Mouse (Mus musculus) gastrocnemius, adult 2 months (tissue): Measurements from ENCODE around the gene Fgfr2. TPM values are rescaled to one million over a fixed set of nuclear protein-coding genes. Genes with fewer than 3 reads are reported as not detected.

ENCODE experiments used
- DNase-seq: peaks from one replicate; pipeline ENCODE4 v3.0.0; 2022
- H3K27ac ChIP-seq: fragments of 200-600 bp; 2 replicates; pipeline ENCODE4 v1.8.1; 2022; ENCODE audit warnings: mild to moderate bottlenecking
- H3K4me3 ChIP-seq: fragments of 200-600 bp; 2 replicates; pipeline ENCODE4 v1.8.1; 2022; ENCODE audit warnings: mild to moderate bottlenecking, moderate library complexity
- CTCF ChIP-seq: fragments of 200-600 bp; IDR thresholded peaks from 2 replicates; pipeline ENCODE4 v1.8.1; 2022; ENCODE audit warnings: antibody characterized with exemption, mild to moderate bottlenecking, moderate library complexity
- intact Hi-C: fragments of 180-260 bp; cut with DNase I; formaldehyde crosslinking; loops from one replicate; pipeline ENCODE4 v1.15.1; 2025
- total RNA-seq, 2 experiments: library from RNA; stranded (reverse); gene quantifications; 2 replicates each; pipeline ENCODE4 v1.2.3; 2021

Fgfr2 gene
- total RNA-seq, 2 experiments from 2014 or later = 0.15 to 0.33 TPM

- Histone ChIP-seq H3K4me3 (peak overlapping the region; percentile 85), H3K27ac (peak overlapping the region; percentile 98)
- DNase-seq = peak; percentile 85
- TF ChIP-seq CTCF = no peak
- intact Hi-C loops = loop anchor here (2.0 to 10.0 kb wide), 5 partner anchors 33 to 236 kb away; partner anchors contain the start of genes Eef1akmt2 and Oat
These were observed 312.8 kb downstream of the Fgfr2 start for GRCm38 (mm10) chr7:132810368-132810767.

GRCm38 (mm10) chr7:132809721-132810120 lies 313.4 kb downstream of the Fgfr2 start:
- Histone ChIP-seq H3K27ac (peak overlapping the region; percentile 98), H3K4me3 (peak overlapping the region; percentile 35)
- intact Hi-C loops = loop anchor here (2.0 to 10.0 kb wide), 6 partner anchors 32 to 235 kb away; partner anchors contain the start of genes Eef1akmt2 and Oat
- no peak for TF ChIP-seq CTCF
- no peak for DNase-seq

- intact Hi-C loops = loop anchor here (5.0 kb wide), 1 partner anchor 42 kb away; no protein-coding TSS in a partner anchor
- peak; percentile 76 for DNase-seq
- 0 out of 2 replicates have a peak, but pooled peaks have one; percentile 1 for TF ChIP-seq CTCF
- peak overlapping the region; percentile 98 for H3K27ac ChIP-seq
- H3K4me3 ChIP-seq = peak overlapping the region; percentile 35
These were observed 314.1 kb downstream of the Fgfr2 start for GRCm38 (mm10) chr7:132808841-132809682.

- DNase-seq = peak; percentile 84
- intact Hi-C loops = loop anchor here (5.0 kb wide), 1 partner anchor 41 kb away; no protein-coding TSS in a partner anchor
- no peak for TF ChIP-seq CTCF
- peak overlapping the region; percentile 35 for H3K4me3 ChIP-seq
- peak overlapping the region; percentile 98 for H3K27ac ChIP-seq
These were observed 314.9 kb downstream of the Fgfr2 start for GRCm38 (mm10) chr7:132808051-132808796.

GRCm38 (mm10) chr7:132806926-132807857 lies 316.0 kb downstream of the Fgfr2 start:
- H3K27ac ChIP-seq = peak overlapping the region; percentile 98
- no peak for TF ChIP-seq CTCF
- DNase-seq = peak; percentile 75
- peak overlapping the region; percentile 43 for H3K4me3 ChIP-seq
- intact Hi-C loops = loop anchor here (5.0 kb wide), 1 partner anchor 40 kb away; no protein-coding TSS in a partner anchor

- H3K4me3 ChIP-seq = peak overlapping the region; percentile 43
- DNase-seq = peak; percentile 81
- TF ChIP-seq CTCF = no peak
- intact Hi-C loops = loop anchor here (5.0 kb wide), 1 partner anchor 39 kb away; no protein-coding TSS in a partner anchor
- peak overlapping the region; percentile 98 for H3K27ac ChIP-seq
These were observed 316.9 kb downstream of the Fgfr2 start for GRCm38 (mm10) chr7:132806286-132806685.

GRCm38 (mm10) chr7:132804951-132805350 lies 318.2 kb downstream of the Fgfr2 start:
- intact Hi-C loops = loop anchor here (5.0 kb wide), 1 partner anchor 38 kb away; no protein-coding TSS in a partner anchor
- Histone ChIP-seq H3K27ac (peak overlapping the region; percentile 98), H3K4me3 (no peak overlapping the region; the same call in 1 of the 2 replicates)
- TF ChIP-seq CTCF = no peak
- no peak for DNase-seq

- H3K4me3 ChIP-seq = no peak overlapping the region
- no peak for TF ChIP-seq CTCF
- H3K27ac ChIP-seq = peak overlapping the region; percentile 98
- peak; percentile 35 for DNase-seq
- intact Hi-C loops = no loop called here
These were observed 318.7 kb downstream of the Fgfr2 start for GRCm38 (mm10) chr7:132804461-132804860.

GRCm38 (mm10) chr7:132803962-132804361 lies 319.2 kb downstream of the Fgfr2 start:
- no peak for TF ChIP-seq CTCF
- DNase-seq = peak; percentile 53
- Histone ChIP-seq H3K27ac (peak overlapping the region; percentile 98), H3K4me3 (no peak overlapping the region; the same call in 1 of the 2 replicates)
- intact Hi-C loops = no loop called here

GRCm38 (mm10) chr7:132803336-132803735 lies 319.8 kb downstream of the Fgfr2 start:
- intact Hi-C loops = no loop called here
- no peak for DNase-seq
- H3K4me3 ChIP-seq = no peak overlapping the region
- peak overlapping the region; percentile 98 for H3K27ac ChIP-seq
- TF ChIP-seq CTCF = no peak

GRCm38 (mm10) chr7:132802691-132803090 lies 320.5 kb downstream of the Fgfr2 start:
- no peak for TF ChIP-seq CTCF
- Histone ChIP-seq H3K4me3 (no peak overlapping the region), H3K27ac (peak overlapping the region; percentile 98)
- DNase-seq = peak; percentile 50
- intact Hi-C loops = no loop called here

GRCm38 (mm10) chr7:132802066-132802465 lies 321.1 kb downstream of the Fgfr2 start:
- Histone ChIP-seq H3K4me3 (no peak overlapping the region; the same call in 1 of the 2 replicates), H3K27ac (peak overlapping the region; percentile 98)
- peak; percentile 73 for DNase-seq
- peak; percentile 5; the same call in 1 of the 2 replicates for TF ChIP-seq CTCF
- intact Hi-C loops = no loop called here
